Mouse (Mus musculus): ENCODE measurements around the gene Col4a2.

Gene Col4a2

DNA sequence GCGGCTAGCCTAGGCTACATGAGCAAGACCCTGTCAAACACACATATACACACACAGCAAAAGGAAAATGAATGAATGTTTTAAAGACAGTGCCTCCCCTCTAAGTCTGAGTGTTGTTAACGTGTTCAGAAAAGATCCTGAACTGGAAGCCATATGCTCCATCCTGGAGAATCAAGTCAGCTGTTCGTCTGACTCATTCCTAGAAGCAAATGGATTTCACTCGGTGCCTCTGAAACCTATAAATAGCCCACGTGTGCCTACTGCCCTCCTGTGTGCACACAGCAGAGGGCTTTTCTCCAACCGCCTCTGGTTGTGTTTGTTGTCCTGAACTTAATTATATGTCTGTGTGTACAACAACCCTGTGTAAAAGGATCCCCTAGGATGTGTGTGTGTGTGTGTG, 109.4 kb downstream of the Col4a2 start:
- no peak for DNase-seq

DNA sequence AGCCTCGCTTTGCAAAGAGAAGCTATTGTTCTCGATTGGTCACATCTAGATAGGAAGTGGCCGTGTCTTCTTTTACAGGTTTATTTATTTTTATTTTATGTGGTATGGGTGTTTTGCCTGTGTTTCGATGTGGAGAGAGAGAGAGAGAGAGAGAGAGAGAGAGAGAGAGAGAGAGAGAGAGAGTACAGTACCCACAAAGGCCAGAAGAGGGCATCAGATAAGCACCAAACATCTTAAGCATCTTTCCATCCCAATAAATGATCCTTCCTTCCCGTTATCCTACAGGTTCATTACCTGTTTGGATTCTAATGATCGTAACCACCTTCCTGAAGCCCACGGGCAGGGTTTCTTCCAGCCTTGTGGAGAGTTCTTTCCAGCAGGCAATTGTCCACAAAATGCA, 110.5 kb downstream of the Col4a2 start:
- DNase-seq: no peak

GRCm38 (mm10) chr8:11430688-11431087, 118.1 kb downstream of the Col4a2 start:
- DNase-seq: peak; percentile 36

- DNase-seq: no peak
These were observed 125.3 kb downstream of the Col4a2 start for GRCm38 (mm10) chr8:11437862-11438261.

GRCm38 (mm10) chr8:11441291-11441690, 128.7 kb downstream of the Col4a2 start:
- DNase-seq: no peak

- DNase-seq: no peak
These were observed 131.0 kb downstream of the Col4a2 start for GRCm38 (mm10) chr8:11443611-11444010.

- no peak for DNase-seq
These were observed 131.6 kb downstream of the Col4a2 start for GRCm38 (mm10) chr8:11444216-11444615.

DNA sequence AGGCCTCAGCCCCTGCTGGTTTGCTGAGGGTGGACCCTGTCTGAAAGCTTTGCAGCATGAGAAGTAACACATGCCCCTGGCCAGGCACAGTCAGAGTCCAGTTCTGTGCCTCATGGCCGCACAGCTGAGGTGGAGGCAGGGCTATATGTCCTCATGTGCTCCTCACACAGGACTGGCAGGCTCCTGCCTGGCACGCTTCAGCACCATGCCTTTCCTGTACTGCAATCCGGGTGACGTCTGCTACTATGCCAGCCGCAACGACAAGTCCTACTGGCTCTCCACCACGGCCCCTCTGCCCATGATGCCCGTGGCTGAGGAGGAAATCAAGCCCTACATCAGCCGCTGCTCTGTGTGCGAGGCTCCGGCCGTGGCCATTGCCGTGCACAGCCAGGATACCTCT, 133.2 kb downstream of the Col4a2 start:
- DNase-seq: no peak

- DNase-seq: no peak
These were observed 135.4 kb downstream of the Col4a2 start for GRCm38 (mm10) chr8:11447910-11448570.

- peak; percentile 26 for DNase-seq
These were observed 137.8 kb downstream of the Col4a2 start for GRCm38 (mm10) chr8:11450184-11451113.

DNA sequence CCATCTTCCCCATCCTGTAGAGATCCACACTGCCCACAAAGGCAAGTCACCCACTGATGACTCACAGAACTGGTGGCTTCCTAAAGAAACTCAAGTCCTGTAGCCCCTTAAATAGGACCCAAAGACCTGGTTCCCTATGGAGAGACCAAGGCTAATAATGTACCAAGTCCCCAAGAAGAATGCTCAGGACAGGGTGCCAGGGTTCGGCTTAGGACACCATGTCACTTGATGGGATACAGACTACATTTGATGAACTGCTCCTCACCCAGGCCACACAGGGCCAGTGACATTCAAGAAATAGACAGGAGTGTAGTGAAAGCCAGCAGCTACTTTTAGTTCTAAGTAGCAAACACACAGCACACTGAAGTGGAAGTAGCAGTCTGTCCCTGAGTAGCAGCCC, 139.5 kb downstream of the Col4a2 start:
- DNase-seq: no peak

DNA sequence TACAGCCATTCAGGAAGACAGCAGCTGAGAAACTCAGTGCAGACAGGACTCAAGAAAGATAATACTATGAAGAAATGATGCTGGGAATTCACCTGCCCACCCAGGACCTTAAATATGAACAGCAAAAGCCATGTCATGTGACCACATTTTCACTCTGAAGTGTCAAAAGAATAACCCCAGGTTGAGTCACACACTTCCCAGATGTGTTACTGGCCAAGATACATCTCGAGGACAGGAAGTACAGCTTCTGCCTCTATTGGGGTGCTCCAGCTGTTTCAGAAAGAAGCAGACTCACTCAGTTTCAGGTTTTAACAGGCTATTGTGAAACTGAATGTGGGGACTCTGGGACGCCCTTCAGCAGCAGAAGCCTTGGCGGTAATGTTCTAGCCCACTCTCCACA, 140.0 kb downstream of the Col4a2 start:
- DNase-seq: no peak

DNA sequence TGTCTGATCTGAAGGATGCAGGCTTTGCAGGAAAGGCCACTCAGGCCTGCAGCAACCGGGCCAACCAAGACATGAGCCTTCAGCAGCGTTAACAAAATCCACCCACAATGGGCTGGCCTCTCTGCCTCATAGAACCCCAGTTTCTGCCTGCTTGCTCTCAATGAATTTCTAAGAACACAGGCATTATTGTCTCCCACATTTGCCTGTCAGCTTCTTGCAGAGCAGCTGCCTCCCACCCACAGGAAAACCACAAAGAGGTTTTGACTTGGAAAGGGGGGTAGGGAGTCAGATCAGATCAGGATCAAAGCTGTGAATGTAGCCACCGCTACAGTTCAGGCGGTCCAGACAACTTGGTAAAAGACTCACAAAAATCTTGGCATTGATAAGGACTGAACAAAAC, 140.4 kb downstream of the Col4a2 start:
- DNase-seq: no peak

- DNase-seq: no peak
These were observed 141.6 kb downstream of the Col4a2 start for GRCm38 (mm10) chr8:11454228-11454627.

DNA sequence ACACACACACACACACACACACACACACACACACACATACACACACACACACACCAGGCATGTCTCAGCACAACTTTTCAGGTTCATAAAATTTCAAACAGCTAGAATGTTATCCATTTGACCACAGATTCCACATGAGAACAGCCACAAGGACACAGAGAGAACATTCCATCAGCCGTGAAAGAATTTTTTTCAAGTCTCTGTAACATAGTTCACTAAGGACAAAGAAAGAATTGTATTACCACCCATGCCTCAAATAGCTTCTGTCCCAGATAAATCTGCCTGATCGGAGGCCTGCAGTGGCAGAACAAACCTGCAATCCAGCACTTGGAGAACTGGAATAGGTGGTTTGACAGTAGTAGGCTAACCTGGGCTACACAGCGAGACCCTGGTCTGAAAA, 144.7 kb downstream of the Col4a2 start:
- DNase-seq: no peak

- peak; percentile 34 for DNase-seq
These were observed 145.6 kb downstream of the Col4a2 start for GRCm38 (mm10) chr8:11457981-11458836.

DNA sequence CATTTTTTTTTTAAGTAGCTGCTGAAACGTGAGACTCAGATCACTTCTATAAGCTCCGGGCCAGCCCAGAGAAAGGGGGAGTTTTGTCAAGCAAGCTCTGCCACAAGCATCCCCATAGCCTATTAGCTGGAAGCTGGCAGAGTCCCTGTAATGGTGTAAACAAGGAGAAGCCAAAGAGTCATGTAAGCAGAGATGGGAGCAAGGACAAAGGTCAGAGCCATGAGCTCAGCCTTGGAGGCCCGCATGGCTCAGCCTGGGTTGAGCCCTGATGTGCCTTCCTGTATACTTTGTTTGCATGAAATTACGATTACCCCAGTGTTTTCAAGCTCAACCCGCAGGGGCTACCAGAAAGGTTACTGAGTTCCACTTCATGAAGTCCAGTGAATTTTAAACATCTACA, 146.4 kb downstream of the Col4a2 start:
- no peak for DNase-seq

- DNase-seq: peak; percentile 58
These were observed 148.3 kb downstream of the Col4a2 start for GRCm38 (mm10) chr8:11460934-11461333.

DNA sequence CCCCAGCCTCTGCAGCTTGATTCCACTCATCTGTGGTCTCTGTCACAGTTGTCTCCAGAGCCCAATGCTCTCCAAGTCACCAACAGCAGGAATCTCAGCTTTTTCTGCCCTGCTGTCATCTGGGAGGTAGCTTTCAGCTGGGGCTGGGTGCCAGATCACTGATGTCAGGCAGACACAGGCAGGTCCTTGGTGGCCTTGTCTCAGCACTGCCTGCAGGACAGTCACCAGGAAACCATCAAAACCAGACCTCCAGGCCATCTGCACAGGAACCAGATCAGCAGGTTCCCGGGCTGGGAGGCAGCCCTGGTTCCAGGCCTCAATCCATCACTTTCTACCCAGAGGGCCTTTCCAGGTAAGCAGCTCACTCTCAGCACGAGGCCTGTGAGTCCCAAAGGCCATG, 149.2 kb downstream of the Col4a2 start:
- DNase-seq: no peak

DNA sequence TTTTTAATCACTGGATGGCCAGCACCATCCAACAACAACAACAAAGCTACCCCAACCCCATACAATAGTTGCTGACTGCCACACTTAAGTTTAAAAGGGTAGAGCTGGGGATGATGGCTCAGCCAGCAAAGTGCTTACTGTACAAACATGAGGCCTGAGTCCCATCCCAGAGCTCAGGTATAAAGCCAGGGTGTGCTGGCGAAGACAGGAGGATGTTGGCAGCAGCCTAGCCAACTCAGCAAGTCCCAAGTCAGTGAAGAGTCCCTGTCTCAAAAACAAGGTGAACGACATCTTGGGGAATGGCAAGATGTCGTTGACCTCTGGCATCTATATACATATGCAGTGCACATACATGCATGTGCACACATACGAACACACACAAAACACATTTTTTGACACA, 150.0 kb downstream of the Col4a2 start:
- no peak for DNase-seq

DNA sequence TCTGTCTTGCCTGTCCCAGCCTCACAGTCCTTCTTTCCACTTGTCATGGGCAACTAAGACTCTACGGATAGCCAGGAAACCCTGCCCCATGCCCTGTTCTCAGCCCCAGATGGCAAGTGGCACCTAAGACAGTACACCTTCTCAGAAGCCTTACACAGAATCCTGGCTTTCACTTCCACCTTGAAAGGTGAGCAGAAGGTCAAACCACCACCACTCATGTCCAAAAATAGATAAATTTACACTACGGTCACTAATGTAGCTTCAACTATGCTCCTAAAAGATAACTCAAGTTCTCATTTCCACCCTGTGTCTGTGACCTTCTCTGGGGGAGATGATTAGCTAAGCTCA, 150.9 kb downstream of the Col4a2 start:
- DNase-seq: no peak

DNA sequence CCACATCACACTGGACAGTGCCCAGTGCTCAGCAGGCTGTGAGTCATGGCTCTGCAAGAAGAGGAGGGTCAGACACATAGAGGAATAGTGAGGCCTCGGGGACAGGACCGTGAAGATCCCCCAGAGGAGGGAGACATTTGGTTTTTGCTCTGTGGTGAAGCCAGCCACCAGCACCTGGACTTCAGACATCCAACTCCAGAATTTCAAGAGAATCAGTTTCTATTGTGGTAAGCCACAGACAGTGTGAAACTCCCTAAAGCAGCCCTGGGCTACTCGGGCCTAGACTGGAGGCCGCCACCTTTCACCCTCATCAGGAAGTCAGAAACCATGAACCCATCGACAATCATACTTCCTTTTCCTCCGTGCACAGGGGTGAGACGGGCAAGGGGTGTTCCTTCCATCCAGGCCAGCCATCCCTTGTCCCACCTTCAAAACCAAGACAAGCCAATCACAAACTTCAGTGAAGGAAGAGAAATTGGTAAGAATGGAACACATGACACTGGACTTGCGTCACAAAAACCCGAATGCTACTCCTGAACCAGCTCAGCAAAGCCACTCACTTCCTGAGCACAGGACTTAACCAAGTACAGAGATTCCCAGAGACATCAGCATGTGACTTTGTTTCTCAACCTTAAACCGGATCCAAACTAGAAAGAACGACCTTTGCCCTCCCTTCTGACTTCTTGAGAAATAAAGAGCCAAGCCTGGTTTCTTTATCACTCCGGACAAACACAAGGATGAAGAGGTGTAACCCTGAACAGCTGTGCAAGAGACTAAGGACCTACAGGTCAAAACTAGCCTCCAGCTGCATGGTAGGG, 151.5 kb downstream of the Col4a2 start:
- DNase-seq: peak; percentile 32

- DNase-seq: no peak
These were observed 152.0 kb downstream of the Col4a2 start for GRCm38 (mm10) chr8:11464707-11464964.

Data from lung, postnatal 14 days (tissue).